Mouse (Mus musculus) limb, embryonic 15.5 days (tissue): Measurements from ENCODE around the gene Cacna1b. TPM values are rescaled to one million over a fixed set of nuclear protein-coding genes. Genes with fewer than 3 reads are reported as not detected.

ENCODE experiments used
- ATAC-seq: fragments of 200-750 bp; cut with Nextera tagmentation; 2 replicates; pipeline ENCODE4 v1.8.0; 2017; ENCODE audit warnings: low read depth, moderate TSS enrichment; ENCODE audit not compliant: insufficient number of reproducible peaks, low FRiP score, low TSS enrichment
- H3K27ac ChIP-seq: fragments of 300-500 bp; sonication (generic); 2 replicates; pipeline ENCODE4 v1.5.1; 2015; ENCODE audit warnings: moderate library complexity, mild to moderate bottlenecking, inconsistent platforms
- H3K27me3 ChIP-seq: fragments of 300-500 bp; sonication (generic); 2 replicates; pipeline ENCODE4 v1.6.1; 2015; ENCODE audit warnings: inconsistent platforms
- H3K36me3 ChIP-seq: fragments of 300-500 bp; sonication (generic); 2 replicates; pipeline ENCODE4 v1.6.1; 2015; ENCODE audit warnings: inconsistent platforms
- H3K4me1 ChIP-seq: fragments of 300-500 bp; sonication (generic); 2 replicates; pipeline ENCODE4 v1.6.1; 2015; ENCODE audit warnings: inconsistent platforms
- H3K4me2 ChIP-seq: fragments of 300-500 bp; sonication (generic); 2 replicates; pipeline ENCODE4 v1.6.1; 2015; ENCODE audit warnings: mild to moderate bottlenecking, inconsistent platforms
- H3K4me3 ChIP-seq: fragments of 300-500 bp; sonication (generic); 2 replicates; pipeline ENCODE4 v1.5.1; 2015; ENCODE audit warnings: mild to moderate bottlenecking, inconsistent platforms
- H3K9ac ChIP-seq: fragments of 300-500 bp; sonication (generic); 2 replicates; pipeline ENCODE4 v1.6.1; 2015; ENCODE audit warnings: inconsistent platforms
- H3K9me3 ChIP-seq: fragments of 300-500 bp; sonication (generic); 2 replicates; pipeline ENCODE4 v1.6.1; 2016; ENCODE audit warnings: inconsistent platforms
- WGBS: fragments of 180-500 bp; shearing (Covaris S2); methylation state at CpG from one replicate; pipeline ENCODE4 v1.1.7; 2015; 5-methylcytosine and 5-hydroxymethylcytosine counted together
- polyA plus RNA-seq: library from polyadenylated mRNA; unstranded; fragments of >200 nt; fragmentation: Nextera tagmentation; extraction: Ambion mirVana; gene quantifications from 2 replicates; pipeline ENCODE4 v1.2.1, GENCODE M21; 2015

Gene Cacna1b
- polyA plus RNA-seq, 1 experiment from 2014 or later = 1.2 TPM

DNA sequence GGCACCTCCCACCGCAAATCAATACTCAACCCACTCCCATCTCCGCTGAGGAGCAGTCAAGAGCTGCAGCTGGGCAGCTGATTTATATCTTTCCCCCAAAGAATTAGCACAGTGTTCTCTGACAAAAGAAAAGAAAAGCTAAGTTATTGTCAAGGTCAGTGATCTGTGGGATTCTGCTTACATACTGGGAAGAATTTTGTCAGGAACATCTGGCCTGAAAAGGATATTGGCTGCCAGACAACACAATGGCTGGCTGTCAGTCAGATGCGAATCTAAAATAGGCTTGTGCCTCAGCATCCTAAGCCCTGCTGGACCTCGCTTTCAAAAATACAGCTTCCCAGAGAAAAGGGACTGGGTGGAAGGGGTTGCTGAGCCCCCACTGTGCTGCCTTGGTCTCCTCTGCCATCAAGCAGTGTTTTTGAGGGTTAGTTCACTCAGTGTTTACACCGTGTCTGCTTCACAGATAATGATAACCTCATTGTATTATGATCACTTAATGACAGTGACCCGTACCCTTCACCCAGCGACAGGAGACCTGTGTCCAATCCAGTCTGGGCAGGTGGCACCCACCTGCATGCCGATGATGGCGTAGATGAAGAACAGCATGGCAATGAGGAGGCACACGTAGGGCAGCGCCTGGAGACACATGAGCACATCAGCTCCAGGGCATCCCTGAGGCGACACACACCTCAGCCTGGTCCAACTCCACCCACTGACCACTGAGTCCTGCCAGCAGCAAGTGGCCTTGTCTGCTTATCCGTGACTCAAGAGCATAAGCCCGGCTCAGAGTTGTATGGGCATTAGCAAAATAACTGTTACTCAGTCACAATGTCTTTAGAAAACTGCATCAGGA lies 124.6 kb downstream of the Cacna1b start:
- no peaks in the 10 kb centered on the region for H3K27me3 ChIP-seq
- H3K36me3 ChIP-seq = no peaks in the 10 kb centered on the region

DNA sequence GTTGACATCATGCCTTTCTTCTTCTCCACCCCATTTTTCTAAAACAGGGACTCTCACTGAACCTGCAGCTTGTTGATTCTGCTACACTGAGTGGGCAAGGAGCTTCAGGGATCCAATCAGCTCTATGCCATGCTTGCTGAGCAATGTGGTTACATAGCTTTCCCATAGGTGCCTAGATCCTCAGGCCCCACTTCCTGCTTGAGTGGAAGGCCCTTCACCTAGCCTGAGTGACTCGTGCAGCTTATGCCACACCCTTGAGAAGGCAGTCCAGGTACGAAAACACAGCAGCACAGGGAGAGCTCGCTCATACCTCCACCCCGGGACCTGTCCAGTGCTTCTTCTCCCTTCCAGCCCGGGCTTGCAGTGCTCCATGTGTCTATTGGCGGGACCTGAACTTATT lies 129.3 kb downstream of the Cacna1b start:
- H3K4me1 ChIP-seq = 0 out of 2 replicates have a peak, but pooled peaks cover 4% of the 10 kb centered on the region
- no peak overlapping the region for H3K27ac ChIP-seq
- H3K4me2 ChIP-seq = no peak overlapping the region
- WGBS = 80% methylated on average over 6 of the region's 6 CpGs
- H3K36me3 ChIP-seq = no peaks in the 10 kb centered on the region
- H3K27me3 ChIP-seq = no peaks in the 10 kb centered on the region
- ATAC-seq = no peak
- H3K9me3 ChIP-seq = no peaks in the 10 kb centered on the region
- no peak overlapping the region for H3K4me3 ChIP-seq
- no peak overlapping the region for H3K9ac ChIP-seq

More for the DNA sequence above, 124.6 kb downstream of the Cacna1b start:
- Histone ChIP-seq H3K9ac (no peak overlapping the region), H3K27ac (no peak overlapping the region), H3K9me3 (no peaks in the 10 kb centered on the region), H3K4me1 (0 out of 2 replicates have a peak, but pooled peaks cover 4% of the 10 kb centered on the region), H3K4me2 (no peak overlapping the region), H3K4me3 (no peak overlapping the region)
- no peak for ATAC-seq
- 69% methylated on average over 14 of the region's 14 CpGs for WGBS

DNA sequence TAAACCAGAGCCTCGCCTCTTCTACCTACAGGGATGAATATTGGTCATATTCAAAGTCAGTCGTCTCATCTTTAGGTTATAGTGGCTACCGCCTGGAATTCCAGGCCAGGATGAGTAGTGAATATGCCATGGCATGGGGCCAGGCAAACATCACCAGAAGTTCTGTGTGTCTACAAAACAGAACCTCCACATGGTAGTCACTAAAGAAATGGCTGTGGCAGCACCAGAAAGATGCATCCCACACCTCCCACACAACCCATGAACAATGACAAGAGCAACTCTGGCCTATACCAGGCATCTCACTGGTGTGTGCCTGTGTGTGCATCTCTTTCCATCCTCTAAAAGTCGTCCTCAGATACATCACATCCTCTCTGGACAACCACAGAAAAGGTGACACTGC lies 145.8 kb downstream of the Cacna1b start:
- H3K4me3 ChIP-seq = no peak overlapping the region
- 75% methylated on average over 4 of the region's 4 CpGs for WGBS
- H3K36me3 ChIP-seq = no peaks in the 10 kb centered on the region
- no peaks in the 10 kb centered on the region for H3K4me1 ChIP-seq
- ATAC-seq = no peak
- no peaks in the 10 kb centered on the region for H3K9me3 ChIP-seq
- H3K4me2 ChIP-seq = no peak overlapping the region
- no peaks in the 10 kb centered on the region for H3K27me3 ChIP-seq
- no peak overlapping the region for H3K9ac ChIP-seq
- H3K27ac ChIP-seq = no peak overlapping the region

DNA sequence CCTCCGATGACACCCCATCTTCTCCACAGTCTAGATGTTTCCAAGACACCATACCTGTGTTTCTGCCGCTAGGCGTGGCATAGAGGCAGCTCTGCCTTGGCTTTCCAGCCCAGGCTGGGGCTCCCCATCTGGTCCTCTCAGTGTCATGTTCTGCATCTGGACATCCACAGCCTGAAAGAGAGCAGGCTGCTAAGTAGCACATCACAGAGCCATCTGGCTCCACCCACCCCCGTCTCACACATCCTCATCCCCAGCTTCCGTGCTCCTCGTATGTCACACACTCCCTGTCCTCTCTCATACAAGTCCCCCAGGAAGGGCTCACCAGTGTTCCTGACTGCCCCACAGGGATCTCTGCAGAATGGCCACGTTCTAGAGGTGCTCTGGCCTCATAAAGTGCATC lies 153.2 kb downstream of the Cacna1b start:
- 66% methylated on average over 7 of the region's 7 CpGs for WGBS

DNA sequence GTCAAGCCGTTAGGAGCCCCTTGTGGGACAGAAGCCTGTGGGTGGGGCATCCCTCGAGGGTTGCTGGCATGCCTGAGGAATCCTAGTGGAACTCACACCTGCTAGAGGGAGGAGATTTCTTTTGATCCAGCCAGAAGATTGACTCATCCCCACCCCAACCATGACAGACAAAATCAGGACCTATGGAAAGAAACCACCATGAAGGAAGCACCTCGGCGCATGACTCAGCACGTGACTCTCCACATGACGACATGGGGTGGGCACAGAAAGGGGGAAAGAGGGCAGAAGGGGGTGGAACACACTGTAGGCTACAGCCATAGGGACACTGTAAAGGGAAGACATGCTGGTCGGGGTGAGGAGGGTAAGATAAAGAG lies 154.2 kb downstream of the Cacna1b start:
- 25% methylated on average over 7 of the region's 7 CpGs for WGBS
- Histone ChIP-seq H3K9me3 (no peaks in the 10 kb centered on the region), H3K4me3 (no peak overlapping the region), H3K4me2 (no peak overlapping the region), H3K9ac (no peak overlapping the region), H3K36me3 (no peaks in the 10 kb centered on the region), H3K27me3 (peaks cover 12% of the 10 kb centered on the region), H3K4me1 (0 out of 2 replicates have a peak, but pooled peaks cover 5% of the 10 kb centered on the region), H3K27ac (no peak overlapping the region)
- ATAC-seq = no peak

More for the DNA sequence above, 153.2 kb downstream of the Cacna1b start:
- Histone ChIP-seq H3K27me3 (peaks cover 12% of the 10 kb centered on the region), H3K9me3 (no peaks in the 10 kb centered on the region), H3K27ac (no peak overlapping the region), H3K4me1 (0 out of 2 replicates have a peak, but pooled peaks cover 5% of the 10 kb centered on the region), H3K4me2 (no peak overlapping the region), H3K9ac (no peak overlapping the region), H3K36me3 (no peaks in the 10 kb centered on the region), H3K4me3 (no peak overlapping the region)
- ATAC-seq = no peak

DNA sequence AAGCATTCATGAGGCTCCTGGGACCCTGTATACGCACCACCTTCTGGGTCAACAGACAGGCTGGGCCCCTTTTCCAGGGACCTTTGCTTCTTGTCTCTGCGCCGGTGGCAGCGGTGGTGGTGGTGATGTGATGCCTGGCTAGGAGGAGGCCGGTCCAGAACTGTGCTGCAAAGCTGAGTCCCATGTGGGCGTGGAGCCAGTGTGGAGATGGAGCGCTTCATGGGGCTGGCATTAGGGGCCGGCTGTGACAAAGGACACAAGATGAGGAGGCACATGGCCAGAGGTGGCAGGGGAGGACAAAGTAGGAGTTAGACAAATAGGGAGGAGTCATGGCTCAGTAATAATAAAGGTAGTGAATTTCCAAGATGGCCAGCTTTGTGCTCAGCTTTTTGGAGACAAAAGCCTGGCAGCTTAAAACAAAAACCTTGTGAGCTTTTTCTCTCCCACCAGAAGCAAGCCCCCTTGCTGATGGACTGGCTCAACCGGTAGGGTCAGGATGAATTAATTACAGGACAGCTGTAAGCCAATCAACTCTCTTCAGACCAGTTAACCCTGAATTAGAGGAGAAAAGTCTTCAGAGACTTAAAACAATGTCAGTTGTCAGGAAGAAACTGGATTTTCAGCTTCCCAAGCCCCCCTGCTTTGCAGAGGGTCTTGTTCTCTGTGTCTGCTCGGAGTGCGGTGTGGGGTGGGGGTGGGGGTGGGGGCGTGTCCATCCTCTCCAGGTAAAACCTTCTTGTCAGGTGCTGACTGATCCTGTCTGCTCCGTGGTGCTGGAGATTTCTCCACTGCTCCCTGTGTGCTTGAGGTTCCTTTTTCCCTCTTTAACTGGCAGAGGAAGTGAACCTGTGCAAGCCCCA lies 154.8 kb downstream of the Cacna1b start:
- ATAC-seq = no peak
- Histone ChIP-seq H3K4me2 (no peak overlapping the region), H3K36me3 (no peaks in the 10 kb centered on the region), H3K4me1 (0 out of 2 replicates have a peak, but pooled peaks cover 5% of the 10 kb centered on the region), H3K4me3 (no peak overlapping the region), H3K9me3 (no peaks in the 10 kb centered on the region), H3K27me3 (peaks cover 12% of the 10 kb centered on the region), H3K27ac (no peak overlapping the region), H3K9ac (no peak overlapping the region)
- 25% methylated on average over 13 of the region's 13 CpGs for WGBS

DNA sequence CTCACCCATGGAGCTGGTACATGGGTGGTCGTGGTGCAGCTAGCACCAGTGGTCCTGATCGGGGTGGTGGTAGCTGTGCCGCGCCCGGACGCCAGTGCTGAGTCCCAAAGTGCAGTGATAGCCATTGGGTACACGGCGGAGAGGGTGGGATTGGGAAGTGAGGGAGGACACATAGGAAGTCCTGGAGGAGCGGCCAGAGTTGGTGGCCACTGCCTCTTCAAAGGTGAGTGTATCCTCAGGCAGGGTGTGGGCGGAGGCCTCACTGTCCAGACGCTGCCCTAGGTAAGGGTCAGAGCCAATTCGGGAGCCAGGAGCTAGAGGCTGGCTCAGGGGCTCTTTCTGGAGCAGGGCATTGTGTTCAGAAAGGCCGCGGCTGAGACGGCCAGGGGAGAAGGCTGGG lies 156.4 kb downstream of the Cacna1b start:
- no peak overlapping the region for H3K4me2 ChIP-seq
- H3K4me3 ChIP-seq = no peak overlapping the region
- 88% methylated on average over 15 of the region's 15 CpGs for WGBS
- no peak overlapping the region for H3K9ac ChIP-seq
- no peaks in the 10 kb centered on the region for H3K9me3 ChIP-seq
- H3K27ac ChIP-seq = no peak overlapping the region
- H3K36me3 ChIP-seq = no peaks in the 10 kb centered on the region
- no peak for ATAC-seq
- H3K27me3 ChIP-seq = peaks cover 12% of the 10 kb centered on the region
- 0 out of 2 replicates have a peak, but pooled peaks cover 5% of the 10 kb centered on the region for H3K4me1 ChIP-seq

DNA sequence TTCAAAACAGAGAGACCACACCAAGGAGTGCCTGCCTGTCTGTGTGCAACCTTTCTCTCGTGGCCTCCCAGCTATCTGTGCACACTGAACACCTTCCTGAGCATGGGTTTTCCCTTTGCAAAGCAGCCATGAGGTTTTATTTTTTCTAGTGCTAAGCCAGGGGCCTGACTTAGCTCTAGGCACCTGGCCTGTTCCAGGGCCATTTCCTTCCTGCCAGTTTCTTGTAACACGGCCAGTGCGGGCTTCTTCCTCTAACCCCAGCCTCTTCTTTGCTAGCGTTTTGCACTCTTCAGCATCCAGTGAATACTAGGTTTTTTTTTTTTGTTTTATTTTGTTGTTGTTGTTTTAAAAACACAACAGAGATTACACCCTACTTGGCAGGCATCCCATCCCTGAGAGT lies 157.9 kb downstream of the Cacna1b start:
- no peak for ATAC-seq
- H3K4me1 ChIP-seq = 0 out of 2 replicates have a peak, but pooled peaks cover 5% of the 10 kb centered on the region
- peaks cover 12% of the 10 kb centered on the region for H3K27me3 ChIP-seq
- H3K9ac ChIP-seq = no peak overlapping the region
- no peak overlapping the region for H3K4me3 ChIP-seq
- 63% methylated on average over 4 of the region's 4 CpGs for WGBS
- no peak overlapping the region for H3K27ac ChIP-seq
- no peaks in the 10 kb centered on the region for H3K36me3 ChIP-seq
- H3K4me2 ChIP-seq = no peak overlapping the region
- no peaks in the 10 kb centered on the region for H3K9me3 ChIP-seq

DNA sequence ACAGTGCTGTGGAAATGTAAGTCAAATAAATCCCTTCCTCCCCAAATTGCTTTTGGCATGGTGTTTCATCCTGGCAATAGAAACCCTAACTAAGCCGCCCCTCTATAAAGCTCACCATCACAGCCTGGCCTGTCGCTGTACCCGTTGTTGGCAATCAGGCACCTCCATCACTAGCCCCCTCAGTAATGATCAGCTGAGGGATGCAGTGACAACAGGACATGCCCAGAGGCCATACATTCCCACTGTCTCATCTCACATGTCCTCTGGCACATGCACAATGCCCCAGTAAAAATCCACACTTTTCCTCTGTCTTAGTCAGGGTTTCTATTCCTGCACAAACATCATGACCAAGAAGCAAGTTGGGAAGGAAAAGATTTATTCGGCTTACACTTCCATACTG lies 173.5 kb downstream of the Cacna1b start:
- H3K27ac ChIP-seq = no peak overlapping the region
- no peaks in the 10 kb centered on the region for H3K9me3 ChIP-seq
- no peak overlapping the region for H3K4me3 ChIP-seq
- H3K9ac ChIP-seq = no peak overlapping the region
- no peak for ATAC-seq
- H3K4me2 ChIP-seq = no peak overlapping the region
- no peaks in the 10 kb centered on the region for H3K27me3 ChIP-seq
- 0 out of 2 replicates have a peak, but pooled peaks cover 3% of the 10 kb centered on the region for H3K4me1 ChIP-seq
- no peaks in the 10 kb centered on the region for H3K36me3 ChIP-seq
- 72% methylated on average over 4 of the region's 4 CpGs for WGBS

DNA sequence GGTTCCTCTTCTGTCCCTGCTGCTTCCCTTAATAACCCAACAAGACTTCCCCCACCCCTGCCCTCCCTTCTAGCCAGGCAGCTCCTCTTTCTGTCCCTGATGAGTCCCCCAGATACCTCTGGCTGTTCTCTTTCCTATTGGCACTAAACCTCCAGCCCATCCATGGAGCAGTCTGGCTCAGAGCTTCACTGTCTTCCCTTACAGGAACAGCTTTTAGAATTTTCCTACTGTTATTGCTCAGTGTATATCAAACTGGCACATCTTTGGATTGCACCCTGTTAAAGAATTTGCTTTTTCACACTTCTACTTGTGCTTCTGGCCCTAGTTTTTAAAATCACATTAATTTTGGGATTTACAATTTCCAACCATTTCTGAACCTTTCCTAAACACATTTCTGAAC lies 175.0 kb downstream of the Cacna1b start:
- Histone ChIP-seq H3K9me3 (no peaks in the 10 kb centered on the region), H3K27ac (0 out of 2 replicates have a peak overlapping the region, but pooled peaks have one; percentile 38), H3K27me3 (no peaks in the 10 kb centered on the region)

DNA sequence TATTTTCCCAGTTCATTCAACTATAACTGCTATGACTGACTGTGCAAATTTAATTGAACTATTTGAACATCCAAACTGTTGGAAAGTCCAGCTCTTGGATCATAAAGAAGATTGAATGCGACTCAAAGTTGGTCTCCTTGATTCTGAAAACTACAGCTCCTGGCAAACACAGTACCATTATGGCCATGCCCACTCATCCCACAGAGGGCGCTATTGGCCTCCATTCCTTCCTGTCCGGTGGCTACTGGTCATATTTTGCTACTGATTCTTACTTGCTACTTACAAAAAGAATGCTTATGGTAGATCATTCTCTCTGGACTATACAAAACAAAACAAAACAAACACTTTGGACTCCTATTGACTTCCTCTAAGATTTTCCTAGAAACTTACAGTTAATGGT lies 188.3 kb downstream of the Cacna1b start:
- no peaks in the 10 kb centered on the region for H3K27me3 ChIP-seq
- no peak overlapping the region for H3K4me2 ChIP-seq
- H3K4me1 ChIP-seq = no peaks in the 10 kb centered on the region
- H3K36me3 ChIP-seq = no peaks in the 10 kb centered on the region
- H3K4me3 ChIP-seq = no peak overlapping the region
- no peaks in the 10 kb centered on the region for H3K9me3 ChIP-seq
- ATAC-seq = no peak
- no peak overlapping the region for H3K27ac ChIP-seq
- WGBS = 21% methylated on average over 3 of the region's 3 CpGs
- H3K9ac ChIP-seq = no peak overlapping the region

More for the DNA sequence above, 175.0 kb downstream of the Cacna1b start:
- Histone ChIP-seq H3K4me1 (0 out of 2 replicates have a peak, but pooled peaks cover 3% of the 10 kb centered on the region), H3K4me3 (no peak overlapping the region), H3K36me3 (no peaks in the 10 kb centered on the region), H3K4me2 (no peak overlapping the region), H3K9ac (no peak overlapping the region)
- ATAC-seq = no peak

DNA sequence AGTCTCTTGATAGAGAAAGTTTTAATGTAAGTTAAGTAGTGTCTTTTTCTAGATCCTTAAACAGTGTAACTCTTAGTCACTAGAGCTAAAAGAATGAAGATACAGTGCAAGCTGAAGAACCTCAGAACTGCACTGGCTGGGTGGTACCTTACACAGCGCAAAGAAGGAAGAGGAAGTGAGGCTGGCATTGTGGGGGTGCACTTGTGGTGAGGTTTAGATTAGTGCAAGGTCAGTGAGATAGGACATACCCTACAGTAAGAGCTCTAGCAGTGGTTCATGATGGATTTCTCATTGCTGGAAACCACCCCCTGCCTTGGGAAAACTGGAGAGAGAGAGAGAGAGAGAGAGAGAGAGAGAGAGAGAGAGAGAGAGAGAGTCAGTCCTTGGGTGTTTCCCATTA lies 192.0 kb downstream of the Cacna1b start:
- Histone ChIP-seq H3K9me3 (no peaks in the 10 kb centered on the region), H3K27me3 (no peaks in the 10 kb centered on the region), H3K4me1 (no peaks in the 10 kb centered on the region), H3K4me3 (no peak overlapping the region), H3K9ac (no peak overlapping the region), H3K27ac (no peak overlapping the region), H3K36me3 (no peaks in the 10 kb centered on the region), H3K4me2 (no peak overlapping the region)
- 94% methylated on average over 1 of the region's 1 CpGs for WGBS
- ATAC-seq = no peak
